Mouse (Mus musculus): ENCODE measurements around the gene Plpp7. TPM values are rescaled to one million over a fixed set of nuclear protein-coding genes. Genes with fewer than 3 reads are reported as not detected.

The Plpp7 gene
- polyA plus RNA-seq, 1 experiment from 2014 or later = 5.5 TPM

DNA sequence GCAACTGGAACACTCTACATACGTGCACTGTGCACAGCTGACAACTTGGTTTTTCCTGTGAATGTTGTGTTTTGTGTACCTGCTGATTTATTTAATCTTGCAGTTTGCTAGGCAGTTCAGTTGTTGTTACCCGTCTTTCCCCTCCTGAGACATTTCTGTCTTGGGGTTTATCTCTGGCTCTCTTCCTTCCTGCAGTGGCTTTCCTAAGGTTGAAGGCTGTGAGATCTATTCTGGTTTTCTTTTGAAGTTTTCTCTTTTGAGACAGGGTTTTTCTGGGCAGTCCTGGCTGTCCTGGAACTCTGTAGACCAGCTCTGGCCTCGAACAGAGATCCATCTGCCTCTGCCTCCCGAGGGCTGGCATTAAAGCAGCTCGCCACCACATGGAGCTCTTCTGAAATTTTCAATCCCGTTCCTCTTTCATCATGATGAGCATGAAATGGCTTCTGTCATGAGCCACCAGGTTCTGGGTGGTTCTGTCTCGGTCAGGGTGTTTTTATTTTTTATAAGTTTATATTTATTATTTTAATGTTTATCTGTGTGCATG is 59.7 kb downstream of the Plpp7 start:
- DNase-seq (ENCODE audit: low spot score) (no peak), ATAC-seq (ENCODE audit: low FRiP score) (no peak)
- no peak overlapping the region for H3K4me3 ChIP-seq (ENCODE audit: low read depth, low read length)
- no peaks in the 10 kb centered on the region for H3K9me3 ChIP-seq (ENCODE audit: control insufficient read depth, low read length)
- 50% methylated on average over 7 of the region's 7 CpGs for WGBS
- no peak overlapping the region for H3K4me2 ChIP-seq (replicated peaks; ENCODE audit: low read depth, low read length)
- H3K27ac ChIP-seq (ENCODE audit: low read depth, low read length) = peak overlapping the region; percentile 51; the same call in 1 of the 2 replicates
- H3K4me1 ChIP-seq (replicated peaks; ENCODE audit: control insufficient read depth, insufficient read depth, low read length) = peaks cover 34% of the 10 kb centered on the region
- H3K9ac ChIP-seq (ENCODE audit: low read depth, low read length) = no peak overlapping the region
- no peaks in the 10 kb centered on the region for H3K36me3 ChIP-seq (ENCODE audit: control insufficient read depth, insufficient read depth, low read length)
- no peaks in the 10 kb centered on the region for H3K27me3 ChIP-seq (ENCODE audit: control insufficient read depth, insufficient read depth, low read length)

- H3K4me1 ChIP-seq (replicated peaks; ENCODE audit: control insufficient read depth, insufficient read depth, low read length) = peaks cover 29% of the 10 kb centered on the region
- no peak overlapping the region for H3K4me3 ChIP-seq (ENCODE audit: low read depth, low read length)
- no peaks in the 10 kb centered on the region for H3K36me3 ChIP-seq (ENCODE audit: control insufficient read depth, insufficient read depth, low read length)
- H3K27ac ChIP-seq (ENCODE audit: low read depth, low read length) = no peak overlapping the region
- H3K9ac ChIP-seq (ENCODE audit: low read depth, low read length) = no peak overlapping the region
- WGBS = 68% methylated on average over 6 of the region's 6 CpGs
- H3K4me2 ChIP-seq (replicated peaks; ENCODE audit: low read depth, low read length) = peak overlapping the region; percentile 14; the same call in 1 of the 2 replicates
- DNase-seq (ENCODE audit: low spot score) (no peak), ATAC-seq (ENCODE audit: low FRiP score) (no peak)
- no peaks in the 10 kb centered on the region for H3K9me3 ChIP-seq (ENCODE audit: control insufficient read depth, low read length)
- no peaks in the 10 kb centered on the region for H3K27me3 ChIP-seq (ENCODE audit: control insufficient read depth, insufficient read depth, low read length)
Measured at GRCm38 (mm10) chr2:32155614-32156013, 60.3 kb downstream of the Plpp7 start.

GRCm38 (mm10) chr2:32156645-32157044 is 61.3 kb downstream of the Plpp7 start:
- Histone ChIP-seq H3K9ac (ENCODE audit: low read depth, low read length) (peak overlapping the region; percentile 27; the same call in 1 of the 2 replicates), H3K4me1 (replicated peaks; ENCODE audit: control insufficient read depth, insufficient read depth, low read length) (peaks cover 29% of the 10 kb centered on the region), H3K4me2 (replicated peaks; ENCODE audit: low read depth, low read length) (0 out of 2 replicates have a peak overlapping the region, but pooled peaks have one; percentile 4), H3K4me3 (ENCODE audit: low read depth, low read length) (no peak overlapping the region), H3K27ac (ENCODE audit: low read depth, low read length) (peak overlapping the region; percentile 63; the same call in 1 of the 2 replicates), H3K36me3 (ENCODE audit: control insufficient read depth, insufficient read depth, low read length) (no peaks in the 10 kb centered on the region), H3K9me3 (ENCODE audit: control insufficient read depth, low read length) (no peaks in the 10 kb centered on the region), H3K27me3 (ENCODE audit: control insufficient read depth, insufficient read depth, low read length) (no peaks in the 10 kb centered on the region)
- 70% methylated on average over 10 of the region's 10 CpGs for WGBS
- ATAC-seq (ENCODE audit: low FRiP score) (no peak), DNase-seq (ENCODE audit: low spot score) (no peak)

DNA sequence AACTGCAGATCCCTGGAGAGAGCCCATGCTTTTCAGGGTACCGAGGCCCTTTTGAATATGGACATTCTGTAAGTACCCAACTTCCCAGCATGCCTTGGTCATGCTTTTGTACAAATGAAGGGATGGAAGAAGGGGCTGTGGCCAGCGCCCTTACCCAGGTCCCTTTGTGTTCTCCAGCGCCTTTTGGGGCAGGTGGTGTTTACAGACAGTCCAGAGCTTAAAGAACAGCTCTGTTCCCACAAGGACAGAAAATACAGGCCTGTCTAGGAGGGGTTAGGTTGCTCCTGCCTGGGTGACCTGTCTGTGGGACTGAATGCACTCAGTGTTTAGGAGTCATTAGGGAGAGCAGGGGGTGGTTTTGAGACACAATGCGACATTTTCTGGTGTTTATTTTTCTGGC is 62.0 kb downstream of the Plpp7 start:
- H3K9ac ChIP-seq (ENCODE audit: low read depth, low read length) = no peak overlapping the region
- H3K27ac ChIP-seq (ENCODE audit: low read depth, low read length) = peak overlapping the region; percentile 40; the same call in 1 of the 2 replicates
- DNase-seq (ENCODE audit: low spot score) (no peak), ATAC-seq (ENCODE audit: low FRiP score) (no peak)
- WGBS = 24% methylated on average over 4 of the region's 4 CpGs
- no peaks in the 10 kb centered on the region for H3K36me3 ChIP-seq (ENCODE audit: control insufficient read depth, insufficient read depth, low read length)
- H3K4me3 ChIP-seq (ENCODE audit: low read depth, low read length) = no peak overlapping the region
- H3K4me2 ChIP-seq (replicated peaks; ENCODE audit: low read depth, low read length) = 0 out of 2 replicates have a peak overlapping the region, but pooled peaks have one; percentile 4
- H3K27me3 ChIP-seq (ENCODE audit: control insufficient read depth, insufficient read depth, low read length) = no peaks in the 10 kb centered on the region
- H3K4me1 ChIP-seq (replicated peaks; ENCODE audit: control insufficient read depth, insufficient read depth, low read length) = peaks cover 29% of the 10 kb centered on the region
- no peaks in the 10 kb centered on the region for H3K9me3 ChIP-seq (ENCODE audit: control insufficient read depth, low read length)

DNA sequence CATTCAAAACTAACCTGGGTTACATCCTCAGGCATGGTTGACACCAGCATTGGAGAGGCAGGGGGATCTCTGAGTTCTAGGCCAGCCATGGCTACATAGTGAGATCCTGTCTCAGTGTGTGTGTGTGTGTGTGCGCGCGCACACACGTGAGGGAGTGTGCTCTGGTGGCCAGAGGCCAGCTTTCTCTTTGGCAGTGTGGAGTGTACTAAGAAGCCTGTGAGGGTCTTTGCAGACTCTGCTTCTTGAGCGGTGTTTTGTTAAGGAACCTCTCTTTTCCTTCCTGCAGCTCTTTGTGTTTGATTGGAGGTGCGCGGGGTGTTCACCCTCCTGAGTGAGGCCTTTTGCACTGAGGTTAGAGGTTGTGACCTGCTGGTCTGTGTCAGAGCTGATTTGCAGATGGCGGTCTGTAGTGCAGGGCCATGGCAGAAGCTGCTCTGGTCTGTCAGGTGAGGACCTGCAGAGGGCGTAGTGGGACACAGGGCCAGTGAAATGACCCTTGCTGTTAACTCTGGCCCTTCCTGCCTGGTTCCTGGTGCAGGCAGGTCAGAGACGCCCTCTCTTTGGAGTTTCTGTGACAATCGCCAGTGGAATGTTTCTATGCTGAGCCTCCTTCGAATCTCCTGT is 63.4 kb downstream of the Plpp7 start:
- WGBS = 61% methylated on average over 12 of the region's 12 CpGs
- Histone ChIP-seq H3K27ac (ENCODE audit: low read depth, low read length) (no peak overlapping the region), H3K4me2 (replicated peaks; ENCODE audit: low read depth, low read length) (no peak overlapping the region)

More for the DNA sequence above, 63.4 kb downstream of the Plpp7 start:
- Histone ChIP-seq H3K4me1 (replicated peaks; ENCODE audit: control insufficient read depth, insufficient read depth, low read length) (peaks cover 29% of the 10 kb centered on the region), H3K9me3 (ENCODE audit: control insufficient read depth, low read length) (no peaks in the 10 kb centered on the region), H3K27me3 (ENCODE audit: control insufficient read depth, insufficient read depth, low read length) (no peaks in the 10 kb centered on the region), H3K36me3 (ENCODE audit: control insufficient read depth, insufficient read depth, low read length) (no peaks in the 10 kb centered on the region), H3K4me3 (ENCODE audit: low read depth, low read length) (no peak overlapping the region), H3K9ac (ENCODE audit: low read depth, low read length) (no peak overlapping the region)
- ATAC-seq (ENCODE audit: low FRiP score) (no peak), DNase-seq (ENCODE audit: low spot score) (no peak)

Other genes starting within 250 kb of the Plpp7 start
- 0.74 and 0.91 TPM in 2 replicates for gene Fibcd1, start 249.5 kb upstream of the Plpp7 start, polyA plus RNA-seq (2014; fragmentation: Nextera tagmentation; extraction: Ambion mirVana)
- gene Lamc3, start 208.2 kb upstream of the Plpp7 start, polyA plus RNA-seq (2014; fragmentation: Nextera tagmentation; extraction: Ambion mirVana) = 4.8 and 5.0 TPM in 2 replicates
- 54.0 and 58.3 TPM in 2 replicates for gene Aif1l, start 145.4 kb upstream of the Plpp7 start, polyA plus RNA-seq (2014; fragmentation: Nextera tagmentation; extraction: Ambion mirVana)
- gene Nup214, start 121.1 kb upstream of the Plpp7 start, polyA plus RNA-seq (2014; fragmentation: Nextera tagmentation; extraction: Ambion mirVana) = 70.0 and 76.1 TPM in 2 replicates
- gene Fam78a, start 10.7 kb upstream of the Plpp7 start, polyA plus RNA-seq (2014; fragmentation: Nextera tagmentation; extraction: Ambion mirVana) = 0.91 and 1.3 TPM in 2 replicates
- 57.6 and 69.0 TPM in 2 replicates for gene Prrc2b, start 55.6 kb downstream of the Plpp7 start, polyA plus RNA-seq (2014; fragmentation: Nextera tagmentation; extraction: Ambion mirVana)
- gene Pomt1, start 141.1 kb downstream of the Plpp7 start, polyA plus RNA-seq (2014; fragmentation: Nextera tagmentation; extraction: Ambion mirVana) = 23.8 and 26.8 TPM in 2 replicates
- gene Uck1, start 164.6 kb downstream of the Plpp7 start, polyA plus RNA-seq (2014; fragmentation: Nextera tagmentation; extraction: Ambion mirVana) = 56.0 and 64.1 TPM in 2 replicates
- gene Golga2, start 191.9 kb downstream of the Plpp7 start, polyA plus RNA-seq (2014; fragmentation: Nextera tagmentation; extraction: Ambion mirVana) = 14.6 and 17.7 TPM in 2 replicates
- 185 and 378 TPM in 2 replicates for gene Swi5, start 192.5 kb downstream of the Plpp7 start, polyA plus RNA-seq (2014; fragmentation: Nextera tagmentation; extraction: Ambion mirVana)